Mouse (Mus musculus): Measurements from ENCODE around the gene Prmt1.

DNA sequence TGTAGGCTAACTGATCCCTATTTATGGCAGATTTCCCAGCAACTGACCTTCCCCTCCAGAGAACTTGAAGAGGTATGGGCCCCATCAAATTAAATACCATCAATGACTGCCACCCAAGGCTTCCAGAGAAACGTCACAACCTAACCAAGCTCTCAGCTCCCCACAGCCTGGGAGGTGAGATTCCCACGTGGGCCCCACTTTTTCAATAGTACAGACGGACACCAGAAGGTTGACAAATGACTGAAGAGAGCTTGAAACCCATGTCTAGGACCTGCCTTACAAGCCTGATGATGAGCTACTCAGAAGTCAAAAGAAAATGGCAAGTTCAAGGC is 1.6 kb downstream of the Prmt1 start:
- no peak for TF ChIP-seq CTCF (conservative IDR thresholded peaks at IDR 0.05; ENCODE audit: low read length)
- TF ChIP-seq NANOG (IDR thresholded peaks at IDR 0.05; ENCODE audit: borderline replicate concordance, low read length): no peak
- no peak for TF ChIP-seq POU5F1 (IDR thresholded peaks at IDR 0.05; ENCODE audit: borderline replicate concordance, low read length)

All from E14TG2a.4 (cell line).